28 mouse cellular contexts compared by ENCODE assay signal in genomic region chr8:78427769-78428130, GRCm38 (mm10). TPM values are rescaled to one million over a fixed set of nuclear protein-coding genes. Genes with fewer than 3 reads are reported as not detected.
DNase-seq lines count a peak whose midpoint lies in the region; ATAC-seq lines count a peak whose summit lies in the region.
"Had no signal": no experiment of that assay in that cellular context is flagged by ENCODE, and none has a peak within 500 bp of the region (broad histone marks: within the 10 kb centered on the region; RNA-seq: fewer than 3 reads in every experiment).

No protein-coding gene starts in this region.

- peak overlapping the region; percentile 28 for H3K4me3 ChIP-seq in hindbrain, embryonic 13.5 days
- peak overlapping the region; percentile 22 for H3K4me3 ChIP-seq in midbrain, embryonic 12.5 days
- peak overlapping the region; percentile 30 for H3K4me3 ChIP-seq in neural tube, embryonic 13.5 days
- H3K4me3 ChIP-seq: erythroblast, embryonic 14.5 days; forebrain, embryonic 13.5 days; heart, embryonic 15.5 days had no signal

- peaks cover 94% of the 10 kb centered on the region for H3K27me3 ChIP-seq in hindbrain, embryonic 13.5 days
- H3K27me3 ChIP-seq in midbrain, embryonic 12.5 days: peaks cover 79% of the 10 kb centered on the region
- H3K27me3 ChIP-seq in neural tube, embryonic 13.5 days: peaks cover 96% of the 10 kb centered on the region

- WGBS in hindbrain, embryonic 13.5 days: under 1% methylated on average over 8 of the region's 8 CpGs
- 0% methylated on average over 8 of the region's 8 CpGs for WGBS in midbrain, embryonic 12.5 days
- WGBS in neural tube, embryonic 13.5 days: 2% methylated on average over 8 of the region's 8 CpGs

- H3K4me2 ChIP-seq in hindbrain, embryonic 13.5 days: peak overlapping the region; percentile 52
- H3K4me2 ChIP-seq in midbrain, embryonic 12.5 days (replicated peaks): peak overlapping the region; percentile 41
- peak overlapping the region; percentile 53 for H3K4me2 ChIP-seq in neural tube, embryonic 13.5 days
- H3K4me2 ChIP-seq: heart, embryonic 15.5 days; liver, embryonic 11.5 days; lung, embryonic 14.5 days had no signal

- no peaks in the 10 kb centered on the region for H3K36me3 ChIP-seq in hindbrain, embryonic 13.5 days
- H3K36me3 ChIP-seq in midbrain, embryonic 12.5 days: no peaks in the 10 kb centered on the region
- H3K36me3 ChIP-seq in neural tube, embryonic 13.5 days: no peaks in the 10 kb centered on the region
- H3K36me3 ChIP-seq: G1E; heart, embryonic 15.5 days had no signal

- ATAC-seq in hindbrain, embryonic 13.5 days (ENCODE audit: low FRiP score): no peak
- ATAC-seq in midbrain, embryonic 12.5 days (ENCODE audit: low FRiP score, low read depth): no peak
- ATAC-seq in neural tube, embryonic 13.5 days (ENCODE audit: low read depth): peak; percentile 17; the same call in 1 of the 2 replicates
- ATAC-seq: activated CD4-positive, CD25-positive, alpha-beta regulatory T cell, adult 4 months; intestine, embryonic 16.5 days had no signal

- peaks cover 20% of the 10 kb centered on the region for H3K4me1 ChIP-seq in hindbrain, embryonic 13.5 days (replicated peaks)
- H3K4me1 ChIP-seq in midbrain, embryonic 12.5 days: peaks cover 10% of the 10 kb centered on the region
- peaks cover 22% of the 10 kb centered on the region for H3K4me1 ChIP-seq in neural tube, embryonic 13.5 days (replicated peaks)
- H3K4me1 ChIP-seq: heart, embryonic 15.5 days had no signal

- no peaks in the 10 kb centered on the region for H3K9me3 ChIP-seq in hindbrain, embryonic 13.5 days
- no peaks in the 10 kb centered on the region for H3K9me3 ChIP-seq in midbrain, embryonic 12.5 days
- H3K9me3 ChIP-seq in neural tube, embryonic 13.5 days: no peaks in the 10 kb centered on the region
- H3K9me3 ChIP-seq: forebrain, embryonic 13.5 days; G1E; heart, embryonic 15.5 days had no signal

- peak overlapping the region; percentile 76 for H3K27ac ChIP-seq in hindbrain, embryonic 13.5 days
- H3K27ac ChIP-seq in midbrain, embryonic 12.5 days (replicated peaks): peak overlapping the region; percentile 60
- peak overlapping the region; percentile 79 for H3K27ac ChIP-seq in neural tube, embryonic 13.5 days (replicated peaks)
- H3K27ac ChIP-seq: forebrain, embryonic 13.5 days; heart, embryonic 15.5 days had no signal

- DNase-seq in embryo, embryonic 10.5 days (ENCODE audit: low spot score): peak; percentile 30
- no peak for DNase-seq in embryo, embryonic 11 days
- no peak for DNase-seq in frontal cortex, postnatal 25 days (ENCODE audit: low spot score in 2 of 2)
- DNase-seq in ovary, postnatal 36 days (ENCODE audit: low spot score): no peak
- no peak for DNase-seq in right cerebral cortex, postnatal 25 days
- DNase-seq: adrenal gland, postnatal 10 days; cerebellum, adult 11-12 months; cerebellum, postnatal 25 days; gastrocnemius, postnatal 36 days; heart, postnatal 4 days; kidney, postnatal 36 days; layer of hippocampus, adult 9-11 months; lung, embryonic 14.5 days; lung, postnatal 4 days; thymus, postnatal 4 days had no signal

- H3K9ac ChIP-seq in hindbrain, embryonic 13.5 days: peak overlapping the region; percentile 60; the same call in 1 of the 2 replicates
- H3K9ac ChIP-seq in midbrain, embryonic 12.5 days (replicated peaks): no peak overlapping the region
- H3K9ac ChIP-seq in neural tube, embryonic 13.5 days: peak overlapping the region; percentile 59
- H3K9ac ChIP-seq: forebrain, embryonic 13.5 days; heart, embryonic 15.5 days; lung, embryonic 14.5 days had no signal

RNA-seq across cellular contexts. Expression of gene Pou4f2, which starts 8.7 kb away (rescaled TPM):
- 4.9 and 5.3 TPM in 2 replicates for polyA plus RNA-seq in hindbrain, embryonic 13.5 days (2015; fragmentation: Nextera tagmentation; extraction: Ambion mirVana)
- 3.8 and 4.0 TPM in 2 replicates for polyA plus RNA-seq in midbrain, embryonic 12.5 days (2016; fragmentation: Nextera tagmentation; extraction: Ambion mirVana)
- 5.1 and 6.8 TPM in 2 replicates for polyA plus RNA-seq in neural tube, embryonic 13.5 days (2015; fragmentation: Nextera tagmentation; extraction: Ambion mirVana)
- polyA plus RNA-seq: activated CD4-positive, CD25-positive, alpha-beta regulatory T cell, adult 4 months; erythroblast, embryonic 14.5 days; forebrain, embryonic 13.5 days; G1E; heart, embryonic 15.5 days; intestine, embryonic 16.5 days; kidney, embryonic 14.5 days; limb, embryonic 11.5 days; liver, embryonic 11.5 days; lung, embryonic 14.5 days; small intestine, adult 2 months had no signal
